ENCODE assay signal across 9 mouse cellular contexts in the genomic region with DNA sequence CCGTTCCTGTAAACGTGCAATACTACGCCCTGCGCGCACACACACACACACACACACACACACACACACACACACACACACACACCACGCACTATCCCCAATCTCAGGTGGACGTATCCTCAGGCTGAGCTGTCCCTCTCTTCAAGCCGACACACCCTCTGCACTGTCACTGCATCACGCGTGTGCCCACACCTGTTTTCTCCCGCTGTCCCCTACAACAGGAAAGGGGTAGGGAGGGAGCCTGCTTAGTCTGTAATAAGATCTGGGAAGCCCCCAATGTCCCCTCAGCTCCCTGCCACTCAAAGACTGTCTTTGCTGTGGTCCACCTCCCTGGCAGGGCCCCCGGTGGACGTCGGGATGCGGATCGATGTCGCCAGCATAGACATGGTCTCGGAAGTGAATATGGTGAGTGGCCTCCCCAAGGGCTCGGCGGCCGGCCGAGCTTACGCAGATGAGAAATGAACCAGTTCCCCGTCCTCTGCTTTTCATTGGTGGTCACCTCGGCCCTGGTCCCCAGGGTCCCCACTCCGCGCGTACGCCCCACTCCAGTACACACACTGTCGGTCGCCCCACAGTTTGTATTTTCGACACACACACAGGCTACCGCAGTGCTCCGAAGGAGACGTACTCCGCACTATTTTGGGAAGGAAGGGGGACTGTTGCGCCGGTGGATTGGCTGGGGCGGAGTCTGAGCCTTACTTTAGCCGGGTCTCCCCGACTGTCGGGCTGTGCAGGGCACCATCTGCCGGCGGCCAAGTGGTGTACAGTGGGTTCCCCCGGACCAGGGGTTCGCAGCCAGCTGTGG. TPM values are rescaled to one million over a fixed set of nuclear protein-coding genes. Genes with fewer than 3 reads are reported as not detected.
A peak's percentile ranks its signal among the peaks of the same experiment; 100 is the strongest.
DNase-seq lines count a peak whose midpoint lies in the region; ATAC-seq lines count a peak whose summit lies in the region.
"Had no signal": no experiment of that assay in that cellular context is flagged by ENCODE, and none has a peak within 500 bp of the region (broad histone marks: within the 10 kb centered on the region; RNA-seq: fewer than 3 reads in every experiment).

No protein-coding gene starts in this region.

- H3K27ac ChIP-seq in hindbrain, embryonic 13.5 days, result no peak overlapping the region

- peak; percentile 94 for ATAC-seq in hindbrain, embryonic 13.5 days (ENCODE audit: low FRiP score)

- peaks cover 11% of the 10 kb centered on the region for H3K4me1 ChIP-seq in hindbrain, embryonic 13.5 days (replicated peaks)

- under 1% methylated on average over 46 of the region's 46 CpGs for WGBS in hindbrain, embryonic 13.5 days

- H3K9ac ChIP-seq in hindbrain, embryonic 13.5 days, result peak overlapping the region; percentile 73

- peak; percentile 43 for DNase-seq in ZHBTc4 (ENCODE audit: low read depth, low spot score)
- peak; percentile 73 to 78 for DNase-seq in cerebellum, postnatal 10 days
- peak; percentile 52 to 71 for DNase-seq in frontal cortex, postnatal 10 days (ENCODE audit: low spot score in 2 of 2)
- DNase-seq in left cerebral cortex, adult 18-20 months (ENCODE audit: low spot score in 2 of 2), result peak; percentile 62 to 73
- DNase-seq in lung, postnatal 25 days (ENCODE audit: low spot score), result peak; percentile 4
- DNase-seq in right cerebral cortex, postnatal 25 days, result peak; percentile 75
- DNase-seq in thymus, adult 18-20 months, result no peak

- H3K4me3 ChIP-seq in hindbrain, embryonic 13.5 days, result peak overlapping the region; percentile 58

- no peaks in the 10 kb centered on the region for H3K36me3 ChIP-seq in hindbrain, embryonic 13.5 days

- 0 out of 2 replicates have a peak, but pooled peaks cover 3% of the 10 kb centered on the region for H3K27me3 ChIP-seq in hindbrain, embryonic 13.5 days

- peak overlapping the region; percentile 95 for H3K4me2 ChIP-seq in hindbrain, embryonic 13.5 days

- no peaks in the 10 kb centered on the region for H3K9me3 ChIP-seq in hindbrain, embryonic 13.5 days

RNA-seq across cellular contexts. Expression of a gene that starts 42.6 kb away (rescaled TPM):
- 11.1 and 14.2 TPM in 2 replicates for polyA plus RNA-seq in hindbrain, embryonic 13.5 days (2015; fragmentation: Nextera tagmentation; extraction: Ambion mirVana)
- 100 to 1,000 TPM; 103 to 114 TPM for total RNA-seq in left cerebral cortex, adult 18-20 months (2021)

RNA-seq across cellular contexts. Expression of a gene that starts 42.8 kb away (rescaled TPM):
- 10.8 and 11.1 TPM in 2 replicates for polyA plus RNA-seq in hindbrain, embryonic 13.5 days (2015; fragmentation: Nextera tagmentation; extraction: Ambion mirVana)
- total RNA-seq in left cerebral cortex, adult 18-20 months (2021), result 10 to 100 TPM; 83.8 to 93.1 TPM
- polyA plus RNA-seq: spleen, adult 2 months had no signal

Comparison
In these comparisons a context has a peak if more than half of its experiments do, and no peak if none do; other contexts are left out.
1. DNase-seq: peak in ZHBTc4 (single experiment), cerebellum, postnatal 10 days (2 of 2), frontal cortex, postnatal 10 days (2 of 2), left cerebral cortex, adult 18-20 months (2 of 2), lung, postnatal 25 days (single experiment) and right cerebral cortex, postnatal 25 days (single experiment); none in thymus, adult 18-20 months (0 of 2).